Mouse (Mus musculus): ENCODE data around the gene Sspo.

DNA sequence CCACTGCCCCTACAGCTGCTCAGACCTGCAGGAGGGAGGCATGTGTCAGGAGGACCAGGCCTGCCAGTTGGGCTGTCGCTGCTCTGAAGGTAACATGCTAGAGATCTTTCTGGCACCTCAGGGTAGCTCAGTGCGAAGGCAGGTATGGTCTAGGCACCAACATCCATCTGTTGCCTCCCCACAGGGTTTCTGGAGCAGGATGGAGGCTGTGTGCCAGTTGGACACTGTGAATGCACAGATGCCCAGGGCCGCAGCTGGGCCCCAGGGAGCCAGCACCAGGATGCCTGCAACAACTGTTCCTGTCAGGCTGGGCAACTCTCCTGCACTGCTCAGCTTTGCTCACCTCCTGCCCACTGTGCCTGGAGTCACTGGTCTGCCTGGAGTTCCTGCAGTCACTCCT, 41.7 kb downstream of the Sspo start:
- TF ChIP-seq CTCF (conservative IDR thresholded peaks at IDR 0.05; ENCODE audit: low read length) (no peak), NANOG (IDR thresholded peaks at IDR 0.05; ENCODE audit: borderline replicate concordance, low read length) (no peak)

Data from E14TG2a.4 (cell line).